Mouse (Mus musculus): Measurements from ENCODE around the gene Rps26.
"Not testable (repeated sequence)": the region's sequence is repeated elsewhere in the genome, so short reads cannot be mapped to it uniquely, and the experiment has no call there.

The Rps26 gene

GRCm38 (mm10) chr10:128640891-128641290, 14.3 kb upstream of the Rps26 start:
- DNase-seq (ENCODE audit: low spot score), result no peak

- DNase-seq (ENCODE audit: low spot score), result no peak
Measured at GRCm38 (mm10) chr10:128639999-128640398, 13.5 kb upstream of the Rps26 start.

DNA sequence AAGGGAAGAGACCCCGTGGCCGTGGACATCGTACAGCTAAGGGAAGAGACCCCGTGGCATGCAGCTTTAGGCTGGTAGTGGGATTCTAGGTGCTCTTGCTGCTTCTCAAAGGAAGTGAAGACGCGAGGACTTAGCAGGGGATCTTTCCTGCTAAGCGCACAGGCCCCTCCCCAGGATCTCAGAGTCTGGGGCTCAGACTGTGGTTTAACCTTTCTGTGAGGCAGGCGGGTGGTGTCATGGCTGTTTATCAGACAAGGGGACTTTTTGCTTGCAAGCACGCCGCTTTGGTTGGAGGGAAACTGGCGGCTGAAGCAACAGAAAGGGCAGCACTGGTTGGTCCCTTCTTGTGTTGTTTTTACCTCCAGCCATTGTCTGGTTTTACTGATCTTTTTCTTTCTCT, 10.5 kb upstream of the Rps26 start:
- no peak for DNase-seq (ENCODE audit: low spot score)

- DNase-seq (ENCODE audit: low spot score), result no peak
Measured at GRCm38 (mm10) chr10:128636561-128636960, 10.0 kb upstream of the Rps26 start.

GRCm38 (mm10) chr10:128635697-128636096, 9.2 kb upstream of the Rps26 start:
- DNase-seq (ENCODE audit: low spot score), result no peak

- no peak for DNase-seq (ENCODE audit: low spot score)
Measured at GRCm38 (mm10) chr10:128631571-128631970, 5.0 kb upstream of the Rps26 start.

DNA sequence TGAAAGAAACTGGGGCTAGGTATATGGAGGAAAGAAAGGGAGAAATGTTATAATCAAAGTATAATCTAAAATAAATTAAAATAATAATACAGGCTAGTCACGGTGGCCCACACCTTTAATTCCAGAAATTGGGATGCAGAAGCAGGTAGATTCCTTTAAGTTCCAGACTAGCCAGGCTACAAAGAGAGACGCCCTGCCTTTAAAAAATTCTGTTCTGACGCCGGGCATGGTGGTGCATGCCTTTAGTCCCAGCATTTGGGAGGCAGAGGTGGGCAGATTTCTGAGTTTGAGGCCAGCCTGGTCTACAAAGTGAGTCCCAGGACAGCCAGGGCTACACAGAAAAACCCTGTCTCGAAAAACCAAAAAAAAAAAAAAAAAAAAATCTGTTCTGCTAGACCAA, 3.8 kb upstream of the Rps26 start:
- not testable (repeated sequence) for DNase-seq (ENCODE audit: low spot score)

GRCm38 (mm10) chr10:128629746-128630145, 3.2 kb upstream of the Rps26 start:
- DNase-seq (ENCODE audit: low spot score), result peak; percentile 21

GRCm38 (mm10) chr10:128627398-128628317, 1.1 kb upstream of the Rps26 start:
- no peak for DNase-seq (ENCODE audit: low spot score)

DNA sequence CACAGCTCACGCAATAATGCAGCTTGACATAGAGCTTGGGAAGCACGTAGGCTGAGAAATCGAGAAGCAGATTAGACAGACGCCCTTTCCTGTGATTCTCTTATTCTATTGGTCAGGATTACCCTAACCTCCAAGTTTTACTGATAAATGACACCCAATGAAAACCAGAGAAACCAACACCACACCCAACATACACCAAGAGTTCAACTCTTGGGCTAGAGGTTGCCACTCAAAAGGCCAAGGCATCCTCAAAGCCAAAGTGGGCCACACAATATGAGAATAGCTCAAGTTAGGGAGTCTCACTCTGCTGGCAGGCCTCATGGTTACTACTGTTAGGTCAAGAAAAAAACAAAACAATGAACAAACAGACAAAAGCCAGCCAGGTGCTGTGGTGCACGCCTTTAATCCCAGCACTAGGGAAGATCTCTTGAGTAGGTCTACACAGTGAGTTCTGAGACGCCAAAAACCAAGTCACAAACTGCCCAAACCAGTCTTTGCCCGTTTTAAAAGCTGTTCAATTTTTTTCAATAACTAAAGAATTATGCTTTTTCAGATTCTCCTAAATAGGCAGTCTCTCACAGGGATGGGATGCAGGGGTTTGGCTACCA, 1.2 kb downstream of the Rps26 start:
- no peak for DNase-seq (ENCODE audit: low spot score)

DNA sequence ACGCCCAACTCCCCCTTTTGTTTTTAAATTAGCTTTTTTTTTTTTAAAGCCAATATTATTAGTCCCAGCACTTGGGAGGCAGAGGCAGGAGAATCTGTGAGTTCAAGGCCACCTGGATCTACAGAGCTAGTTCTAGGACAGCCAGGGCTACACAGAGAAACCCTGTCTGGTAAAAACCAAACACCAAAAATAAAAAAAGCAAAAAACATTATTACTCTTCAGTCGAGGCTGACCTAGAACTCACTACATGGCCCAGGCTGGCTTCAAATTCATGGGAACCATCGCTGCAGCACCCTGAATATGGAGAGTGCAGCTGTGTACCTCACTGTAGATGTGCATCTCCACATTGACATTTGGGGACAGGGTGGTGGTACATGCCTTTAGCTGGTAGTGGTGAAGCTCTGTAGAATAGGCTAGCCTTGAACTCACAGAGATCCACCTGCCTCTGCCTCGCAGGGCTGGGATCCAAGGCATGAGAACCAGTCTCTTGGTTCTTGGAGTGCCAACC, 3.4 kb downstream of the Rps26 start:
- DNase-seq (ENCODE audit: low spot score), result not testable (repeated sequence)

DNA sequence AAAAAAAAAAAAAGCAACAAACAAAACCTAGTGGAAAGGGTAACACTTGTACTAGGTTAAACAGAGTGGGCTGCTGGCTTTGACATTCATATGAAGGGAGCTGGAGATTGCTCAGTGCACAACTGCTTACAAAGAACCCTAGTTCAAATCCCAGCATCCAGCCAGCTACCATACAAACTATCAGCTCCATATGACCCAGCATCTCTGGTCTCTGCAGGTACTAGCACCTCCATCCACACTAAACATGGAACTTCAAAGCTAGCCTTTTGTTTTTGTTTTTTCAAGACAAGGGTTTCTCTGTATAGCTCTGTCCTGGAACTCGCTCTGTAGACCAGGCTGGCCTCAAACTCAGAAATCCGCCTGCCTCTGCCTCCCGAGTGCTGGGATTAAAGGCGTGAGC, 3.8 kb downstream of the Rps26 start:
- no peak for DNase-seq (ENCODE audit: low spot score)

- DNase-seq (ENCODE audit: low spot score), result no peak
Measured at GRCm38 (mm10) chr10:128621986-128622520, 4.5 kb downstream of the Rps26 start.

GRCm38 (mm10) chr10:128620241-128620640, 6.3 kb downstream of the Rps26 start:
- DNase-seq (ENCODE audit: low spot score), result no peak

DNA sequence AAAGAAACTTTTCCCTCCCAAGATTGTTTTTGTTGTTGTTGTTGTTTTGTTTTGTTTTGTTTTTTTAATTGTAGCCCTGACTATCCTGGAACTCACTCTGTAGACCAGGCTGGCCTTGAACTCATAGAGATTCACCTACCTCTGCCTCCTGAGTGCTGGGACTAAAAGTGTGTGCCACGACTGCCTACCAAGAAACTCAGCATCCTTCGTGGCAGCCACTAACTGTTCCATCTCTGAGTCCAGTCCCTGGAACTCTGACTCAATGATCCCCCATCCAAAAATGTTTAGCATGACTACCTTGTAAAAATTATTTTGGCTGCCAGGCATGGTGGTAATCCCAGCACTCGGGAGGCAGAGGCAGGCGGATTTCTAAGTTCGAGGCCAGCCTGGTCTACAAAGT, 7.4 kb downstream of the Rps26 start:
- DNase-seq (ENCODE audit: low spot score), result not testable (repeated sequence)

- DNase-seq (ENCODE audit: low spot score), result no peak
Measured at GRCm38 (mm10) chr10:128618570-128618969, 8.0 kb downstream of the Rps26 start.

DNA sequence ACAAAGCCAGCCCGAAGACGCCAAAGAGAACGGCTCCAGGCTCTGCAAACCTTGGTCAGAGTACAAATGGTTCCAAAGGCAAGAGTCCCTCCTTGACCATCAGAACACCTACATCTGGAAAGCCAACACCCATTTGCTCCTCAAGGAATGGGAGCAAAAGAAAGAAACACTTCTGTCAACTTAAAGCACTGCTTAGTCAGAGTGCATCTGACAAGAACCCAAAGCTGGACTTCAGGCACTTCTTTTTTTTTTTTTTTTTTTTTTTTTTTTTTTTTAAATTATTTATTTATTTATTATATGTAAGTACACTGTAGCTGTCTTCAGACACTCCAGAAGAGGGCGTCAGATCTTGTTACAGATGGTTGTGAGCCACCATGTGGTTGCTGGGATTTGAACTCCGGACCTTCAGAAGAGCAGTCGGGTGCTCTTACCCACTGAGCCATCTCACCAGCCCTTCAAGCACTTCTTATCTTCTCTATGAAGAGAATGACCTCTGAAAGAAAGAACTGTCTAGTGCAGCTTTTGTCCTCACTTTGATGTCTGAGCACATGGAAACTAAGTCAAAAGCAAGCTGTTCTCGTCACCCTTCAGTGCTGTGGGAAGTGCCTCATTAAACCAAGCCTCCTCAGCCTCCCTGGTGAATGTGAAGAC, 10.6 kb downstream of the Rps26 start:
- DNase-seq (ENCODE audit: low spot score), result not testable (repeated sequence)

DNA sequence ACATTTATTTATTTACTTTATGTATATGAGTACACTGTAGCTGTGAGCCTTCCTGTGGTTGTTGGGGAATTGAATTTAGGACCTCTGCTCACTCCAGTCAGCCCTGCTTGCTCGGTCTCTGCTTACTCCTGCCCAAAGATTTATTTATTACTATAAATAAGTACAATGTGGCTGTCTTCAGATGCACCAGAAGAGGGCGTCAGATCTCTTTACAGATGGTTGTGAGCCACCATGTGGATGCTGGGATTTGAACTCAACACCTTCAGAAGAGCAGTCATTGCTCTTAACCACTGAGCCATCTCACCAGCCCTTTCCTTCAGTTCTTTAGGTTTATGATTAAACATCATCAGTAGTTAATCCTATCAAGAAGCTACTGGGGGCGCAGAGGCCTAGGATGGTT, 11.6 kb downstream of the Rps26 start:
- no peak for DNase-seq (ENCODE audit: low spot score)

DNA sequence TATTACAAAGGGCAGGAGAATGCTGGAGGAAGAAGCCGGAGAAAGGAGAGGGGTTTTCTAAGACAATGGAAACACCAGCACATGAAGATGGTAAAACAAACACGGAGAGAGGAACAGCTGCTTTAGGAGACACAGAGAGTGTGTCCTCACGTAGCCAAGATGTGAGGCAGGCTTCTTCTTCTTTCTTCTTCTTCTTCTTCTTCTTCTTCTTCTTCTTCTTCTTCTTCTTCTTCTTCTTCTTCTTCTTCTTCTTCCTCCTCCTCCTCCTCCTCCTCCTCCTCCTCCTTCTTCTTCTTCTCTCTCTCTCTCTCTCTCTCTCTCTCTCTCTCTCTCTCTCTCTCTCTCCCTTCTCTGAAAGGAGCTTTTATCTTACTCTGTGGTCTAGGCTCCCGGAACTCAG, 12.7 kb downstream of the Rps26 start:
- not testable (repeated sequence) for DNase-seq (ENCODE audit: low spot score)

DNA sequence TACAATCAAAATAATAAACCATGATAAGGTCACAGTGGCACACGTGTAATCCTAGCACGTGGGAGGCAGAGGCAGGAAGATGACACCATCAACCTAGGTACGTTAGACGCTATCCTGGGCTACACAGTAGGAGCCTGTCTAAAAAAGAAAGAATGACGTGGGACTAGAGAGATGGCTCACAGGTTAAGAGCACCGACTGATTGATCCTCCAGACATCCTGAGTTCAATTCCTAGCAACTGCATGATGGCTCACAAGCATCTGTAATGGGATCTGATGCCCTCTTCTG, 13.4 kb downstream of the Rps26 start:
- DNase-seq (ENCODE audit: low spot score), result no peak

DNA sequence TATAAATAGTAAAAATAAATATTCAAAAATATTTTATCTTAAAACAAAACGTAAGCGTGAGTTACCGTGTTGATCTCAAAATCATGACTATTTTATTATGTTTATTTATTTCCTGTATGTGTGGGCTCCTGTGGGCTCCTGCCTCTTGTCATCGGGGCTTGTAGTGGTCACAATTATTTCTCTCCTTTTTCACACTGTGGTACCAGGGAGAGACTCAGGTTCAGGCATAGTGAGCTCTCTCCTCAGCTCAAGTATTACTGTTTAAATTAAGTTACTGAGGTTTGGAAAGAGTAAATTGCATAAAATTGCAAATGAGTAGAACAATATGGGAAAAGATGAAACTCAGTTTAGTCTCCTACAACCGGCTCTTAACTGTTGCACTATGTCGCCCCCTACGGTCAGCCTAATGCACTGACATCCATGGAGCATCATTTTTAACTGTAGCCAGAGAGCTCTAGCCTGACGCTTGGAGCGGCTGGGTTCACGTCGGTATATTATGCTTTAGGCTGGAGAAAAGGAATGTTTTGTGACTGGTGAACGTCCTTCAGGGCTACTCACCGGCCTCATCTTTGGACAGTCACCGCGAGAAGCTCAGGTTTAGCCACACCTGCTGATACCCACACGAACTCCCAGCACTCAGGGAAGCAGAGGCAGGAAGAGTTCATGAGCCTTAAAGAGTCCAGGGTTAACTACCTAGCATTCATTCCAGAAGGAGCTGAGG, 14.0 kb downstream of the Rps26 start:
- DNase-seq (ENCODE audit: low spot score), result peak; percentile 61

- no peak for DNase-seq (ENCODE audit: low spot score)
Measured at GRCm38 (mm10) chr10:128606483-128606882, 20.1 kb downstream of the Rps26 start.
